Mouse (Mus musculus) embryo, embryonic 11.5 days (tissue): ENCODE data around the gene Slc7a15.

Source experiments
- DNase-seq: peaks from one replicate; pipeline ENCODE4 v3.0.0-alpha.2; 2012; ENCODE audit warnings: low read depth, low spot score

The Slc7a15 gene

DNA sequence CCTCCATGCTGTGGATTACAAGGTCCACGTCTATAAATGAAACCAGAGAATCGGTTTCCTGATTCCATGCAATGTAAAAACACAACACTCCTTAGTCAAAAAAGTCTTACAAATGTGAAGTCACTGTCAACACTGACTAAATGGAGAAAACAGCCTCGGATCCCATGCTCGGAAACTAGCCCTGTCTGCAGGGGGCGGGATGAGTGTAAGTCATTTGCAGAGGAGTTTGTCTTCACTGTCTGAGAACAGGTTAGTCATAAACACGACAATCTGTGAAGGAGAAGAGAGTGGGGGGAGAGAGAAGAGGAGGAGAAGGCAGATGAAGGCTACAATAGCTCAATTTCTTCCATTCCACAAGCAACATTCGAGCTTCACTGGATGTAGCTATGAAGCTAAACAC lies 113.6 kb downstream of the Slc7a15 start:
- DNase-seq = no peak

DNA sequence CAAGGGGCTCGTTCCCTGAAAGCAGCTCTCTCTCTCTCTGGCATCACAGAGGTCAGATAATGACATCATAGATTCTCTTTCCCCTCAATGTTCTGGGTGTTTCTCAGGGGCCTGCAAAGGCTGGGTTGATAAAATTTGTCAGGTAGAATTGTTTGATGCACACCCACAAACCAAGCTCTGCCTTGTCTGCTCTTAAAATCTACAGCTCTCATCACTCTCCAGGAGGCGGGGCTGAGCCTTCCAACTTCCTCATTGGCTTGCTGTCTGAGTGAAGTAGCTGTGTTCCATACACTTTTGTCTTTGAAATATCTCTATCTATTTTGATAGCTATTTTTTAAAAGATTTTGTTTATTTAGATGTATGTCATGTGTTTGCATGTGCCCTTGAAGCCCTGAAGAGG lies 116.7 kb downstream of the Slc7a15 start:
- DNase-seq = no peak
